Mouse (Mus musculus): Measurements from ENCODE around the gene Cul7.

Gene Cul7

GRCm38 (mm10) chr17:46628791-46629684, 21.1 kb upstream of the Cul7 start, which contains the start of gene Ptk7:
Gene Ptk7, minus strand, starts transcription at chr17:46629504.
- no peak for DNase-seq (ENCODE audit: low read depth, low spot score)

GRCm38 (mm10) chr17:46629685-46630441, 20.3 kb upstream of the Cul7 start:
- no peak for DNase-seq (ENCODE audit: low read depth, low spot score)

GRCm38 (mm10) chr17:46636831-46637523, 13.2 kb upstream of the Cul7 start:
- DNase-seq (ENCODE audit: low read depth, low spot score), result no peak

GRCm38 (mm10) chr17:46639929-46640328, 10.2 kb upstream of the Cul7 start:
- DNase-seq (ENCODE audit: low read depth, low spot score), result no peak

- DNase-seq (ENCODE audit: low read depth, low spot score), result no peak
Measured at GRCm38 (mm10) chr17:46642060-46642459, 8.1 kb upstream of the Cul7 start.

- DNase-seq (ENCODE audit: low read depth, low spot score), result no peak
Measured at GRCm38 (mm10) chr17:46644152-46644805, 5.9 kb upstream of the Cul7 start.

GRCm38 (mm10) chr17:46644916-46645475, 5.1 kb upstream of the Cul7 start:
- DNase-seq (ENCODE audit: low read depth, low spot score), result peak; percentile 22

GRCm38 (mm10) chr17:46645561-46646321, 4.4 kb upstream of the Cul7 start, which contains the start of the genes Klc4 and Mrpl2:
Gene Klc4, minus strand, starts transcription at chr17:46646022.
Gene Mrpl2, plus strand, starts transcription at chr17:46646229.
- DNase-seq (ENCODE audit: low read depth, low spot score), result peak; percentile 96

GRCm38 (mm10) chr17:46646322-46646662, 3.8 kb upstream of the Cul7 start:
- DNase-seq (ENCODE audit: low read depth, low spot score), result no peak

GRCm38 (mm10) chr17:46647279-46647678, 2.9 kb upstream of the Cul7 start:
- DNase-seq (ENCODE audit: low read depth, low spot score), result no peak

- DNase-seq (ENCODE audit: low read depth, low spot score), result no peak
Measured at GRCm38 (mm10) chr17:46648436-46648835, 1.7 kb upstream of the Cul7 start.

- no peak for DNase-seq (ENCODE audit: low read depth, low spot score)
Measured at GRCm38 (mm10) chr17:46649811-46650210, 326 bp upstream of the Cul7 start.

- no peak for DNase-seq (ENCODE audit: low read depth, low spot score)
Measured at GRCm38 (mm10) chr17:46651292-46651691, 1.2 kb downstream of the Cul7 start.

GRCm38 (mm10) chr17:46651755-46652547, 1.8 kb downstream of the Cul7 start:
- no peak for DNase-seq (ENCODE audit: low read depth, low spot score)

GRCm38 (mm10) chr17:46656054-46656453, 5.9 kb downstream of the Cul7 start:
- no peak for DNase-seq (ENCODE audit: low read depth, low spot score)

- no peak for DNase-seq (ENCODE audit: low read depth, low spot score)
Measured at GRCm38 (mm10) chr17:46661351-46661750, 11.2 kb downstream of the Cul7 start.

GRCm38 (mm10) chr17:46661981-46662380, 11.8 kb downstream of the Cul7 start:
- no peak for DNase-seq (ENCODE audit: low read depth, low spot score)

GRCm38 (mm10) chr17:46662730-46663129, 12.6 kb downstream of the Cul7 start:
- DNase-seq (ENCODE audit: low read depth, low spot score), result no peak

- DNase-seq (ENCODE audit: low read depth, low spot score), result no peak
Measured at GRCm38 (mm10) chr17:46667712-46668111, 17.6 kb downstream of the Cul7 start.

GRCm38 (mm10) chr17:46669911-46670310, 19.8 kb downstream of the Cul7 start:
- no peak for DNase-seq (ENCODE audit: low read depth, low spot score)
